Mouse (Mus musculus) cerebellum, adult 11-12 months (tissue): ENCODE data around the gene Rftn1.

ENCODE experiments used
- DNase-seq: peaks from one replicate; pipeline ENCODE4 v3.0.0; 2022

Rftn1 gene

DNA sequence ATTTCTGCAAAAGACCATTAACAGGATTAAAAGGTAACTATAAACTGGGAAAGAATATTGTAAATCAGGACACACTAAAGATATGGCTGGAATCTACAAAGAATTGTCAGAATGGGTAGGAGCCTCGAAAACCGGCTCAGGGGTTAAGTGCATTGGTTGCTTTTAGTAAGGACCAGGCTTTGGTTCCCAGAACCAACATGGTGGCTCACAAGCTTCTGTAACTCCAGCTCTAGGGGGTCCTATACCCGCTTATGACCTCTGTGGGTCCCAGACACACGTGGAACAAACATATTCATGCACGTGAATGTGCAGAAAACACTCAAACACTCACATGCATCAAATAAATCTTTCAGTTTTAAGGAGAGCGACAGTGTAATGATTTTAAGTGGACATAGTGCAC is 215.5 kb downstream of the Rftn1 start:
- DNase-seq: no peak

GRCm38 (mm10) chr17:49972164-49972563 is 218.3 kb downstream of the Rftn1 start:
- DNase-seq: no peak

GRCm38 (mm10) chr17:49971057-49971456 is 219.4 kb downstream of the Rftn1 start:
- DNase-seq: no peak

DNA sequence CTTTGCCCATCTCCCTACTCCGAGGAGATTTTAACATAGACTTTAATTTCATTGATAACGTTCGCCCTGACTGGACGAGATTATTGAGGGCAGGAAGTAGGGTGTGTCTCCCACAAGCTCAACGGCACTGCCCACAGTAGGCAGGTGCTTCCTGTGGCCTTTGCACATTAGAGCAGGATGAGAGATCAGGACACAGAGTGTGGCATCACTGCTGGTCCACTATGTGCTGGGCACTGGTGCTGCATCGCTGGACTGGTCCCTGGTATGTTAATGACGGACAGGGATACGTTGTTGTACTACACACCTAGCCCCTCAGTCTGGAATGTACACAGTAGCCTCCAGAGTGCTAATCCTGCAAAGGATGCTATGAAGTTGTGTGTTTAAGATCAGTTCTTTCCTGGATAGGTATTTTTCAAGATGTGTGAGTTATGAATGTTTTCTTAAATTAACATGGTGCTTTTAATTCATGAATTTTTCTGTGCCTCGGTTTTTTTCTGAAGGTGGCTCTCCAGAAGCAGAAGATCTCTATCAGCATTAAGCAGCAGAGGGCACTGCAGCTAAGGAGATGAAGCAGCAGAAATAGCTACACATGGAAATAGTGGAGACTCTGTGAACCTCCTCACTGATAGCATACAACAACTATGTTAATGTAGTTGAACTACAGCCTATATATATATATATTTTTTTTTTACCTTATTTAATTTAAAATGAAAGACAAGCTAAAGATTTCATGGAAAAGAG is 221.8 kb downstream of the Rftn1 start:
- DNase-seq: peak; percentile 53

- DNase-seq: no peak
Observed at GRCm38 (mm10) chr17:49965846-49966762, 224.4 kb downstream of the Rftn1 start.

DNA sequence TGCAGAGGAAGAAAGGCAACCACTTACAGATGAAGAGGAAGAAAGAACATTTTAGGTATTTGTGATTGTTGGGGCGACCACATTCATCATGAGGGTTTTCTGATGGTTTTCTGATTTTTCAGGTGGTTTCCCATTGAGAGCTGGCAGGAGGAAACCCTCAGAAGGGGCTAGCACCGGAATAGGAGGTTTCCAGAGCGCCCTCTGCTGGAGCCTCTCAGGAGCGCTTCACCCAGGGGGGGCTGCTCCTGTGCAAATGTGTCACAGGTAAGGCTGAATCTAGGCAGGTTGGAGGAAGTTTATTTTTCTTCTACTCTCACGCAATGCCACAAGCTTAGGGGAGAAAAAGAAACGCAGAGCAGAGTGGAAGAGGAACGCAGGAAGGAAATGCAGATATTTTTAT is 225.4 kb downstream of the Rftn1 start:
- no peak for DNase-seq

DNA sequence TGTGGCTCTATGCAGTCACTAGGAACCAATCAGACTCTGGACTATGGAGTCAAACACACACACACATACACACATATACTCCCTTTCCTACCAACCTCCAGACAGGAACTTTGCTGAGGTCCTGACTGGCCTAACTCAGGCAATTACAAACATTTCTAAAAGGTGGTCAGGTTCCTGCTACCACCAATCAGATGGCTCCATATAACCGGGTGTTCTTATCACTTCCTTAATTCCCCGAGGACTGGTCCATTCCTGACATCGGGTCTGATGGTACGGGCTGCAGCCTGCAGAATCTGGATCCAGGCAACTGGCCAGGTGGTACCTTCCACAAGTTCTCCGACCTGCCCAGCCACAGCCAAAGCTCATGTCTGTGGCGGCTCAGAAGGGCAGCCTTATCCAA is 226.0 kb downstream of the Rftn1 start:
- no peak for DNase-seq

- DNase-seq: no peak
Observed at GRCm38 (mm10) chr17:49959021-49959420, 231.5 kb downstream of the Rftn1 start.

DNA sequence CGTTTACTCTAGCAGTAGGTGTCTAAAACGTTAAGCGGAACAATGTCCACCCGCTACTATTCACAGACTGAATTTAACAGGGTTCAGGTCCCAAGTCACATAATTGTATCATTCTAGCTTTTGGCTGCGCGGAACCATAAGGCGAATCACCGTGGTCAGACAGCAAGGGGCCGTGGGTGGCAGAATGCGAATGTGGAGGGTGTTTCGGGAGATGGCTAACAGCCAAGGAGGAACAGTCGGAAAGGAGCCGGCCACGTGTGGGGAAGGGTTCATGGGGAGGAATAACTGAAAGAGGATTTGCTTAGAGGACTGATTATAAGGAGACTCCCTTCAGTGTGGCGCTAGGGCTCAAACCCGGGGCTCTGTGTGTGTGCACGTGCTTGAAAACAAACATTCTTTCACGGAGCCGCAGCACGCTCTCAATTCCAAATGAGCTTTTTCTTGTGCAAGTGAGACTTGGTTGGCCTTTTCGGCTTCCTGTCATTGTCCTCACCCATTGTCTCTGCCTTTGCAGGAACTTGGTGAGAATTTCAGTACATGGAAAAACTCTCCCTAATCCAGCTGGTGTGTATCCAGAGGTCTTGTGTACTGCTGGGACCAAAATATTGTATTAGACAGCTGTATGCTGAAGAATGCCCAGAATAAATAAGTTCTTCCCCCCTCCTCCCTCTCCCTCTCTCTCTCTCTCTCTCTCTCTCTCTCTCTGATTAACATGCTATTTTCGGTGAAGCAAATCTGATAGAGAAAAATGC is 238.4 kb downstream of the Rftn1 start:
- no peak for DNase-seq

GRCm38 (mm10) chr17:49951491-49951855 is 239.0 kb downstream of the Rftn1 start:
- peak; percentile 42 for DNase-seq

DNA sequence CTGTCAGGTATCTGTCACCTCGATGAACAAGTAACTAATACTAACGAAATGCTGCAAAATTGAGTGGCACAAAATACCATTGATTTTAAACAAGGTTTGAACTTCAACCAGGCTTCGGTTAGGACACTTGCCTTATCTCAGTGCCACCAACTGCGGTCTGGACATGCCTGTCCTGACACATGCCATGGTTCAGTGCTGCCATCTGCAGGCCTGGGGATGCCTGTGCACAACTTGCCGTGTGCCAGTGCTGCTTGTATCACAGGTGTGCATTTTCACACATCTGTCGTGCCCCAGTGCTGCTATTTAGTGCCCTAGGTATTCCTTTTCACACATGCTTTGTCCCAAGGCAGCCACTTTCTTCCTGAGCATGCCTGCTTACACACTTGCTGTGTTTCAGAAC is 247.8 kb downstream of the Rftn1 start:
- no peak for DNase-seq
